Mouse (Mus musculus): ENCODE results near the gene Cst3. TPM values are rescaled to one million over a fixed set of nuclear protein-coding genes. Genes with fewer than 3 reads are reported as not detected.

The Cst3 gene
- polyA plus RNA-seq (2015; fragmentation: Nextera tagmentation; extraction: Ambion mirVana) = 551 and 603 TPM in 2 replicates

DNA sequence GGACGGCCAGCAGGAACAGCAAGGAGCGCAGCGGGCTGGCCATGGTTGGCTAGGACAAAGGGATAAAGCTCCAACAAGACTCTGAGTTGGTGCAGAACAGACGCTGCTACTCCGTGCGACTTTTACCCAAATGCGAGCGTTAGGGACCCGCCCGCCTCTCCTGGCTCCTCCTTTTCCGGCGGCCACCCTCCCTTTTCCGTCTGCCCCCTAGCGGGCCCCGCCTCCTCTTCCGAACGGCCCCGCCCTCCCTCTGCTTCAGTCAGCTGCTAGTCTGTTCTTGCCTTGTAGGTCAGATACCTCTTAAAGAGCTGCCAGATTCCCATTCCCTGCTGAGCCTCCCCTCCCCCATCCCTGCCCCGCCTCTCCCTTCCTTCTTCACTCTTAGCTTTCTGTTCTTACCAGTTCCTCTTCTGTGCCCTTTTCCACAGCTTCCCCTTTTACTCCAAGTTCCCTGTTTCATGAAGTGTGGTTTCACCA lies at the start of gene Cst3:
Cst3 (minus strand) TSS at position 358 of the 477 bp plus-strand sequence.
- peak within 1 kb of the TSS; percentile 76 for H3K4me2 ChIP-seq (ENCODE audit: low read depth, low read length)
- WGBS = under 1% methylated on average over 16 of the region's 19 CpGs
- peaks cover 38% of the 10 kb centered on the region for H3K4me1 ChIP-seq (replicated peaks; ENCODE audit: control insufficient read depth, insufficient read depth, low read length)
- peaks cover 13% of the 10 kb centered on the region for H3K36me3 ChIP-seq (ENCODE audit: control insufficient read depth, insufficient read depth, low read length)
- H3K27ac ChIP-seq (ENCODE audit: low read length) = peak within 1 kb of the TSS; percentile 96
- H3K4me3 ChIP-seq (ENCODE audit: low read length) = peak within 1 kb of the TSS; percentile 77
- ATAC-seq (ENCODE audit: low read depth) = peak; percentile 97
- peak within 1 kb of the TSS; percentile 85 for H3K9ac ChIP-seq (ENCODE audit: low read length)
- no peaks in the 10 kb centered on the region for H3K27me3 ChIP-seq (ENCODE audit: control insufficient read depth, insufficient read depth, low read depth, low read length)
- H3K9me3 ChIP-seq (ENCODE audit: control insufficient read depth, low read length) = no peaks in the 10 kb centered on the region

DNA sequence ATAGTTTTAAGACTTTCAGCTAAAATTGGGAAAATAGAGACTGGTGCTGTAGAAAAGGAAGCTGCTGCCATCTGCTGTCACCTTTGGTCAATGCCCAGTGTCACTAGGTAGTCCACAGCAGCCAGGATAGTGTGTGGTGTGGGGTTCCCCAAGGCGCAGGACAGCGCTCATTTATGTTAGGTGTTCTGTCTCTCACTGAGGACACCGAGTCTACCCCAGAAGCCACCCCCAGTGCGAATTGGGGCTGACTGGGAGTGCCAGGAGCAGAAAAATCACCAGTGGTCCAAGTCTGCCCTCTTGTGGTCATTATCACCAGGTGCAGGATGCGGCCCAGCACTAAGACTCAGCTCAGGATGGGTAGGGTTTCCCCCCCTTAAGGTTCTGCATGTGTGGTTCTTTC lies 26.8 kb upstream of the Cst3 start:
- no peak overlapping the region for H3K9ac ChIP-seq (ENCODE audit: low read length)
- 16% methylated on average over 5 of the region's 5 CpGs for WGBS
- H3K4me1 ChIP-seq (replicated peaks; ENCODE audit: control insufficient read depth, insufficient read depth, low read length) = no peaks in the 10 kb centered on the region
- no peak overlapping the region for H3K27ac ChIP-seq (ENCODE audit: low read length)
- H3K36me3 ChIP-seq (ENCODE audit: control insufficient read depth, insufficient read depth, low read length) = no peaks in the 10 kb centered on the region
- no peaks in the 10 kb centered on the region for H3K27me3 ChIP-seq (ENCODE audit: control insufficient read depth, insufficient read depth, low read depth, low read length)
- ATAC-seq (ENCODE audit: low read depth) = peak; percentile 79
- H3K9me3 ChIP-seq (ENCODE audit: control insufficient read depth, low read length) = no peaks in the 10 kb centered on the region
- no peak overlapping the region for H3K4me2 ChIP-seq (ENCODE audit: low read depth, low read length)
- H3K4me3 ChIP-seq (ENCODE audit: low read length) = no peak overlapping the region

DNA sequence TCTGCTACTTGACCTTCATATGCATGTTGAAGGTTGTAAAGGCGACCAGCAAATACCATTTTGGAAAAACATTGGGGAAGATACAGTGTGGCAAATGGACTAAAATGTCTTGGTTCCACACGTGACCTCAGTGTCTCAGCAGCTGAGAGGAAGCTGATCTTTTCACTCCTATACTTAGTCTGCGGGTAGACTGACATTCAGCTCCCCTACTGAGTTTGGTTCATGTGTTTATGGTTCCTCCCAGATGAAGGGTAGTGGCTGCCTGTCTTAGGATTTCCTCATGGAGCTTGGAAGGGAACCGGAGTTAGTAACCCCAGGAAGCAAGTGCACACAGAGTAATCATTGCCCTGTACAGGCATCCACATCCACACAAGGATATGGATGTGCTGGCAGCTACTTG lies 24.8 kb upstream of the Cst3 start:
- Histone ChIP-seq H3K9me3 (ENCODE audit: control insufficient read depth, low read length) (no peaks in the 10 kb centered on the region), H3K4me1 (replicated peaks; ENCODE audit: control insufficient read depth, insufficient read depth, low read length) (no peaks in the 10 kb centered on the region), H3K27me3 (ENCODE audit: control insufficient read depth, insufficient read depth, low read depth, low read length) (no peaks in the 10 kb centered on the region), H3K9ac (ENCODE audit: low read length) (no peak overlapping the region), H3K27ac (ENCODE audit: low read length) (no peak overlapping the region), H3K36me3 (ENCODE audit: control insufficient read depth, insufficient read depth, low read length) (no peaks in the 10 kb centered on the region), H3K4me3 (ENCODE audit: low read length) (no peak overlapping the region), H3K4me2 (ENCODE audit: low read depth, low read length) (no peak overlapping the region)
- WGBS = 53% methylated on average over 4 of the region's 4 CpGs
- no peak for ATAC-seq (ENCODE audit: low read depth)

GRCm38 (mm10) chr2:148896219-148896618 lies 20.7 kb upstream of the Cst3 start:
- no peak for ATAC-seq (ENCODE audit: low read depth)
- Histone ChIP-seq H3K36me3 (ENCODE audit: control insufficient read depth, insufficient read depth, low read length) (no peaks in the 10 kb centered on the region), H3K27ac (ENCODE audit: low read length) (no peak overlapping the region), H3K9me3 (ENCODE audit: control insufficient read depth, low read length) (no peaks in the 10 kb centered on the region), H3K27me3 (ENCODE audit: control insufficient read depth, insufficient read depth, low read depth, low read length) (no peaks in the 10 kb centered on the region), H3K4me1 (replicated peaks; ENCODE audit: control insufficient read depth, insufficient read depth, low read length) (no peaks in the 10 kb centered on the region), H3K4me2 (ENCODE audit: low read depth, low read length) (no peak overlapping the region), H3K4me3 (ENCODE audit: low read length) (no peak overlapping the region), H3K9ac (ENCODE audit: low read length) (no peak overlapping the region)
- 56% methylated on average over 1 of the region's 1 CpGs for WGBS

DNA sequence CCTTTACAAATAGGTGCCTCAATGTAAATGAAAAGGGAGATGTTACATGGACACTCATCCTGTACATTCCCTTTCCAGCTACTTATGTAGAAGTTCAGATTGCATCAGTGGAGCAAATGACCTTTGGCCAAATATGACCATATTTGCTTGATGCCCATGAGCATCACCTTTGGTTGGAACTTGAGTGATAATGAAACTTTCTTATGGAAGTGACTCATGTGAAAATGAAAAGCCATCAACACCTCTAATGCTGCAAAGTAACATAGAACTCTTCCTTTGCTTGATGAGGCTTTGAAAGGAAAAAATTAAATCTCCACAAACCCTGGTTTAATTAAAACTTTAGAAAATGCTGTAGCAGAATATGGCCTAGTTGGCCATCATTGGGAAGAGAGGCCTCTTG lies 17.6 kb upstream of the Cst3 start:
- H3K9me3 ChIP-seq (ENCODE audit: control insufficient read depth, low read length) = no peaks in the 10 kb centered on the region
- H3K27ac ChIP-seq (ENCODE audit: low read length) = no peak overlapping the region
- no peak overlapping the region for H3K4me3 ChIP-seq (ENCODE audit: low read length)
- H3K9ac ChIP-seq (ENCODE audit: low read length) = no peak overlapping the region
- H3K4me1 ChIP-seq (replicated peaks; ENCODE audit: control insufficient read depth, insufficient read depth, low read length) = no peaks in the 10 kb centered on the region
- H3K36me3 ChIP-seq (ENCODE audit: control insufficient read depth, insufficient read depth, low read length) = no peaks in the 10 kb centered on the region
- H3K27me3 ChIP-seq (ENCODE audit: control insufficient read depth, insufficient read depth, low read depth, low read length) = no peaks in the 10 kb centered on the region
- H3K4me2 ChIP-seq (ENCODE audit: low read depth, low read length) = no peak overlapping the region
- no peak for ATAC-seq (ENCODE audit: low read depth)

DNA sequence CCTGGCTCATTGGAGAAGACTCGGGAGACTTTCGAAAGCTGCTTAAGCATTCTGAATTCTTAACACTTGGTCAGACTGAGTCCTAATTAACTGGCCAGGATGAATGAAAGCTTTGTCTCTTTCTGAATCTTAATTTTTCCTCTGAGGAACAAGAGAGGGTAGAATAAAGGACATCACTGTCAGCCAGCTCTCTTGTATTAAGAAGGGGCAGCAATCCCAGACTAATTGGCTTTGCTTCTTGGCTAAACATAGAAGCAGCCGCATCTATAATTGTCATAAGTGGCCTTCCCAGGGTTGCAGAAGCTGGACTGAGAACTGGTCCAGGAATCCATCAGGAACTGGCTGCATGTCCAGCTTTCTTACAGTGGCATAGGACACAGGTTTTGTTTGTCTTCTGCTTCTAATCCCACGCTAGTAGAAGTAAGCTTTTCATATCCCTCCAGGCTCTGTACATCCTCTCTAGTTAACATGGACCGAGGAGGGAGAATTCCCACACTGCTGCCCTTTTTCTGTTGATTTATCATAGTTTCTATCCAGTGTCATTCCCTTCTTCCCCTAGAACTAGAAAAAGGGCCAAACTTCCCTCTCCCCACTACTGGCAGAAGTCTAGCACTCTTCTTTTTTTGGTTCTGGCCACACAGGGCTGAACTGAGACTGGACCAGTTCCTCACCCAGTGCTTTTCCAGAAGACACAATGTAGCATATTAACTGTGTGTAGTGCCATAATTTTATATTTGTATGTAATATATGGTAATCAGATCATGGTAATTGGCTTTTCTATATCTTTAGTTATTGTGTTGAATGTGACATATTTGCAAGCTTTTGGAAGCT lies 14.7 kb upstream of the Cst3 start:
- Histone ChIP-seq H3K27me3 (ENCODE audit: control insufficient read depth, insufficient read depth, low read depth, low read length) (no peaks in the 10 kb centered on the region), H3K4me2 (ENCODE audit: low read depth, low read length) (no peak overlapping the region), H3K9me3 (ENCODE audit: control insufficient read depth, low read length) (no peaks in the 10 kb centered on the region), H3K4me1 (replicated peaks; ENCODE audit: control insufficient read depth, insufficient read depth, low read length) (no peaks in the 10 kb centered on the region), H3K4me3 (ENCODE audit: low read length) (no peak overlapping the region), H3K27ac (ENCODE audit: low read length) (no peak overlapping the region), H3K36me3 (ENCODE audit: control insufficient read depth, insufficient read depth, low read length) (no peaks in the 10 kb centered on the region), H3K9ac (ENCODE audit: low read length) (no peak overlapping the region)
- WGBS = 72% methylated on average over 5 of the region's 5 CpGs
- ATAC-seq (ENCODE audit: low read depth) = 0 out of 2 replicates have a peak, but pooled peaks have one; percentile 23

DNA sequence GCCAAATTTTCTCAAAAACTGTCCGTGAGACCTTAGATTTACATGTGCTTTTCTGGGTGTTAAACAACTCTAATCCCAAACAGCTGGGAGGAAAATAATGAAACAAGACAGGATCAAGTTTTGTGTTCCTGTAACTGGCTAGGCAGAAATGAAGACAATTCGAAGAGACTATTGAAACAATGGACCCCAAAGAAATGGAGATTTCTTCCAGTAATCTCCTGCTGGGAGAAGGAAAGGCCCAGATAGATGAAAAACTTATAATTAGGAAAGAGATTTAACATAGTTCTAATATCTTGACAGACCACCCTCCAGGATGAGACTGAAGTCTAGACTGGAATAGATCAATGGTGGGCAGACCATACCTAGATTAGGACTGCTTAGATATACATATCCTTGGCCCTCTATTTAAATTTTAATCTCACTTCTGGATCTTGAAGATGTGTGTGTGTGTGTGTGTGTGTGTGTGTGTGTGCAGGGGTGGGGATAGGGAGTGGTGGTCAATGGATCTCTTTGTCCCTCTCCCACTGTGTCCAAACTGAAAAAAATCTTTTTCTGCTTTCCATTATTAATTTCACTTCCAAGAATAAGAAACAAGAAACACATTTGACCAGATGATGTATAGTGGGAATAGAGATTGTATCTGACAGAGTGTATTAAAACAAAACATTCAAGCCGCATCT lies 14.0 kb upstream of the Cst3 start:
- H3K4me1 ChIP-seq (replicated peaks; ENCODE audit: control insufficient read depth, insufficient read depth, low read length) = no peaks in the 10 kb centered on the region
- no peak overlapping the region for H3K4me2 ChIP-seq (ENCODE audit: low read depth, low read length)
- H3K4me3 ChIP-seq (ENCODE audit: low read length) = no peak overlapping the region
- no peak overlapping the region for H3K9ac ChIP-seq (ENCODE audit: low read length)
- no peak overlapping the region for H3K27ac ChIP-seq (ENCODE audit: low read length)
- no peaks in the 10 kb centered on the region for H3K36me3 ChIP-seq (ENCODE audit: control insufficient read depth, insufficient read depth, low read length)
- ATAC-seq (ENCODE audit: low read depth) = no peak
- H3K27me3 ChIP-seq (ENCODE audit: control insufficient read depth, insufficient read depth, low read depth, low read length) = no peaks in the 10 kb centered on the region
- WGBS = 63% methylated on average over 3 of the region's 3 CpGs
- H3K9me3 ChIP-seq (ENCODE audit: control insufficient read depth, low read length) = no peaks in the 10 kb centered on the region

DNA sequence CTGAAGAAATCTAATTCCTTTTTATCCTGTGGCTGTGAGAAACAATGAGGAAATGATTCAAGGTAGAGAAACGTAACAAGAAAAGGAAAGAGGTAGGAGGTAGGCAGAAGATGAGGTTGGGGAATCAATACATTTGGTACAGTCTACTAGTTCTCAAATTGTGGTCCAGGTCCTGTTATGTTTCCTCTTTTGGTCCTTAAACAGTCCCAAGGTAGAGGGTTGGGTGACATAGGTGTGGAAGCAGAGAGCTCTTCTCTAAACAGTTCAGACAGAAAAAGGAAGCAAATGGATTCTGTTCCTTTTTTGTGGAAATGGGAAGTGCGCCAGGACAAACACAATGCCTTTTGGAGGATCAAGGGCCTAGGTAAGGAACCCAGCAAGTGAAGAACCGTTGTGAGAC lies 13.4 kb upstream of the Cst3 start:
- no peak for ATAC-seq (ENCODE audit: low read depth)
- Histone ChIP-seq H3K36me3 (ENCODE audit: control insufficient read depth, insufficient read depth, low read length) (no peaks in the 10 kb centered on the region), H3K4me1 (replicated peaks; ENCODE audit: control insufficient read depth, insufficient read depth, low read length) (no peaks in the 10 kb centered on the region), H3K9ac (ENCODE audit: low read length) (no peak overlapping the region), H3K4me2 (ENCODE audit: low read depth, low read length) (no peak overlapping the region), H3K27me3 (ENCODE audit: control insufficient read depth, insufficient read depth, low read depth, low read length) (no peaks in the 10 kb centered on the region), H3K27ac (ENCODE audit: low read length) (no peak overlapping the region), H3K4me3 (ENCODE audit: low read length) (no peak overlapping the region), H3K9me3 (ENCODE audit: control insufficient read depth, low read length) (no peaks in the 10 kb centered on the region)
- WGBS = 70% methylated on average over 3 of the region's 3 CpGs

DNA sequence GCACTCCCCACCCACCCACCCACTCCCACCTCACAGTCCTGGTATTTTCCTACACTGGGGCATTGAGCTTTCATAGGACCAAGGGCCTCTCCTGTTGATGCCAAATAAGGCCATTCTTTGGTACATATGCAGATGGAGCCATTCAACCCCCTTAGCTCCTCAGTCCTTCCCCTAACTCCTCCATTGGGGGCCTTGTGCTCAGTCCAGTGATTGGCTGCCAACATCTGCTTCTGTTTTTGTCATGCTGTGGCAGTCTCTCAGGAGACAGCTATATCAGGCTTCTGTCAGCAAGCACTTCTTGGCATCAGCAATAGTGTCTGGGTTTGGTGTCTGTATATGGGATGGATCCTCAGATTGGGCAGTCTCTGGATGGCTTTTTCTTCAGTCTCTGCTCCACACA lies 9.2 kb upstream of the Cst3 start:
- ATAC-seq (ENCODE audit: low read depth) = peak; percentile 26; the same call in 1 of the 2 replicates
- H3K9ac ChIP-seq (ENCODE audit: low read length) = no peak overlapping the region
- no peak overlapping the region for H3K4me2 ChIP-seq (ENCODE audit: low read depth, low read length)
- H3K4me1 ChIP-seq (replicated peaks; ENCODE audit: control insufficient read depth, insufficient read depth, low read length) = no peaks in the 10 kb centered on the region
- H3K9me3 ChIP-seq (ENCODE audit: control insufficient read depth, low read length) = no peaks in the 10 kb centered on the region
- no peak overlapping the region for H3K4me3 ChIP-seq (ENCODE audit: low read length)
- H3K27me3 ChIP-seq (ENCODE audit: control insufficient read depth, insufficient read depth, low read depth, low read length) = no peaks in the 10 kb centered on the region
- no peaks in the 10 kb centered on the region for H3K36me3 ChIP-seq (ENCODE audit: control insufficient read depth, insufficient read depth, low read length)
- H3K27ac ChIP-seq (ENCODE audit: low read length) = no peak overlapping the region
